Mouse (Mus musculus): ENCODE results near the gene Smim5. TPM values are rescaled to one million over a fixed set of nuclear protein-coding genes. Genes with fewer than 3 reads are reported as not detected.
A peak's percentile ranks its signal among the peaks of the same experiment; 100 is the strongest.
"Not testable (repeated sequence)": the region's sequence is repeated elsewhere in the genome, so short reads cannot be mapped to it uniquely, and the experiment has no call there.

Smim5 gene
- 52.1 and 56.3 TPM in 2 replicates for polyA plus RNA-seq (2015; fragmentation: Nextera tagmentation; extraction: Ambion mirVana)

DNA sequence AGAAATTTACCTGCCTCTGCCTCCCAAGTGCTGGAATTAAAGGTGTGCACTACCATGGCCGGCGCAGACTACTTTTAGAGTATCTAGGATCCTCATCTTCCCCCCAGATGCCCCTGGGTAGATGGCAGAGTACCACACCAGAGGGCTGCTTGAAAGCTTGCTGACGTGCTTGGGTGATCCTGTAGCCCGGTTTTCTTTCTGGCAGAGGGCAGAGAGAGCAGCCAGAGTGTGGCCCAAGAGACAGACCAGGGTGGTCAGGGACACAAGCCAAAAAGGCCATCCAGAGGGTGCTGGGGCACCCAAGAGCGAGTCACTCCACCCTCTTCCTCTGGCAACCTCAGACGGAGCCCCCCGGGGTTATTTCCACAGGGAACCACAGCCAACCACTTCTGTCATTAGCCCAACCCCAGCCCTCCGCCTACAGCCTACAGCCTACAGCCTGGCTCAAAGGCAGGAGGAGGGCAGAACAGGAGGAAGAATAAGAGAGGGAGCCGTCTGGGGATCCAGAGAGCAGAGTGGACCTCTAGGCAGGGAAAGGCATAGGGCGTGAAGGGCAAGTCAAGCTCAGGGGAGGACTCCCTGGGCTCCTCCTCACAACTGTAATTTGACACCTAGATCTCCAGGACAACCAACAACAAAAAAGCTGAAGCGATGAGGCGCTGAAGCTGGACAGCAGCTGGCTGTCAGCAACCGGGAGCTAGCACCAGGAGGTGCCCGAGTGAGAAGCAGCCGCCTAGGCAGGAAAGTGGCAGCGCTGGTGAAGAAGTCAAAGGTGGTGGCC is at the start of gene Smim5:
Gene Smim5 (plus strand): TSS at position 481 of the 781 bp plus-strand sequence.
- peaks cover 66% of the 10 kb centered on the region for H3K4me1 ChIP-seq (replicated peaks)
- H3K27me3 ChIP-seq = no peaks in the 10 kb centered on the region
- peak within 1 kb of the TSS; percentile 73 for H3K4me2 ChIP-seq
- H3K9ac ChIP-seq = peak within 1 kb of the TSS; percentile 63
- H3K9me3 ChIP-seq (replicated peaks) = no peaks in the 10 kb centered on the region
- peak within 1 kb of the TSS; percentile 99 for H3K27ac ChIP-seq
- peak; percentile 56 for ATAC-seq (replicated peaks; ENCODE audit: insufficient number of reproducible peaks, insufficient read depth, low FRiP score, low read depth)
- H3K4me3 ChIP-seq = peak within 1 kb of the TSS; percentile 54
- peaks cover 4% of the 10 kb centered on the region for H3K36me3 ChIP-seq
- 21% methylated on average over 16 of the region's 16 CpGs for WGBS

DNA sequence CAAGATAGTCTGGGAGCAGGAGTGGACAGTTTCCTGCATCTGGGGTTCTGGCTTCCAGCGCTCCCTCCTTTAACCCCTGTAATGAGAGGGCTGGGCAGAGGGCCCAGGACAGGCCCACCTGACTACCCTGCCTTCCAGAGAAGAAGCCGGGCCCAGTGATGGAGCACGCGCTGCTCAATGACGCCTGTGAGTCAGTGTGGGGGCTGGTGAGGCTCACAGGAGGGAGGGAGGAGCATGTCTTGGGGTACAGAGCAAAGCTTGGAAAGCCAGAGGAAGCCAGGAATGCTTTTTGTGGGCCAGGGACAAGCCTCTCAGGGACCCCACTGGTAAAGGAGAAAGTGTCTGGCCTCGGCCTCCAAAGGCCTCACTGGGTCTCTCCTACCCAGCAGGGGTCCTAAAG is 45.1 kb upstream of the Smim5 start:
- peaks cover 23% of the 10 kb centered on the region for H3K27me3 ChIP-seq
- 86% methylated on average over 6 of the region's 6 CpGs for WGBS
- H3K9ac ChIP-seq = no peak overlapping the region
- no peak for ATAC-seq (replicated peaks; ENCODE audit: insufficient number of reproducible peaks, insufficient read depth, low FRiP score, low read depth)
- no peak overlapping the region for H3K4me3 ChIP-seq
- no peak overlapping the region for H3K4me2 ChIP-seq
- peaks cover 17% of the 10 kb centered on the region for H3K4me1 ChIP-seq (replicated peaks)
- H3K9me3 ChIP-seq (replicated peaks) = no peaks in the 10 kb centered on the region
- H3K27ac ChIP-seq = no peak overlapping the region
- H3K36me3 ChIP-seq = peaks cover 40% of the 10 kb centered on the region

GRCm38 (mm10) chr11:115857146-115857545 is 42.6 kb upstream of the Smim5 start:
- H3K27ac ChIP-seq; H3K9me3 ChIP-seq (replicated peaks); H3K9ac ChIP-seq; ATAC-seq (replicated peaks; ENCODE audit: insufficient number of reproducible peaks, insufficient read depth, low FRiP score, low read depth); H3K4me2 ChIP-seq; H3K4me3 ChIP-seq: not testable (repeated sequence)
- H3K4me1 ChIP-seq (replicated peaks) = peaks cover 22% of the 10 kb centered on the region
- H3K27me3 ChIP-seq = peaks cover 48% of the 10 kb centered on the region
- H3K36me3 ChIP-seq = peaks cover 21% of the 10 kb centered on the region; the same call in 1 of the 2 replicates
- whole genome bisulfite sequencing = 93% methylated on average over 4 of the region's 4 CpGs

DNA sequence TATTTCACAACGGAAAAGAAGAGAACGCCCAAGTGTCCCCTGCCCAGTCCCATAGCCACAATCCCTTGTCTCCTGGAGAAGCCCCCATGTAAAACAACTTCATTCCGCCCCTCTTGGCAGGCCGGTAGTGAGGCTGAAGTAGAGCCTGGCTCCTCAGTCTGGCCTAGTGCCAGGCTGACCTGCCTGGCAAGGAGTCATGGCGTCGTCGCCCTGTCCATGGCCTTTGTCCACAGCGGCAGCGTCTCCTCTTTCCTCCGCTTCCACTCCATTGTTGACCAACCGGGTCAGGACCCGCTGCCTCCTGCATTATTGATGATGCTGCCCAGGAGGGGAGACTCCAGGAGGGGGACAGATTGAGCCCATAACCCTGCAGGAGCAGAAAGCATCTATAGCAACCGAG is 41.8 kb upstream of the Smim5 start:
- no peak overlapping the region for H3K4me2 ChIP-seq
- H3K27me3 ChIP-seq = peaks cover 54% of the 10 kb centered on the region
- ATAC-seq (replicated peaks; ENCODE audit: insufficient number of reproducible peaks, insufficient read depth, low FRiP score, low read depth) = no peak
- H3K9ac ChIP-seq = no peak overlapping the region
- 0 out of 2 replicates have a peak, but pooled peaks cover 18% of the 10 kb centered on the region for H3K36me3 ChIP-seq
- peaks cover 22% of the 10 kb centered on the region for H3K4me1 ChIP-seq (replicated peaks)
- H3K4me3 ChIP-seq = no peak overlapping the region; the same call in 1 of the 2 replicates
- no peak overlapping the region for H3K27ac ChIP-seq
- H3K9me3 ChIP-seq (replicated peaks) = no peaks in the 10 kb centered on the region
- 52% methylated on average over 13 of the region's 13 CpGs for WGBS

DNA sequence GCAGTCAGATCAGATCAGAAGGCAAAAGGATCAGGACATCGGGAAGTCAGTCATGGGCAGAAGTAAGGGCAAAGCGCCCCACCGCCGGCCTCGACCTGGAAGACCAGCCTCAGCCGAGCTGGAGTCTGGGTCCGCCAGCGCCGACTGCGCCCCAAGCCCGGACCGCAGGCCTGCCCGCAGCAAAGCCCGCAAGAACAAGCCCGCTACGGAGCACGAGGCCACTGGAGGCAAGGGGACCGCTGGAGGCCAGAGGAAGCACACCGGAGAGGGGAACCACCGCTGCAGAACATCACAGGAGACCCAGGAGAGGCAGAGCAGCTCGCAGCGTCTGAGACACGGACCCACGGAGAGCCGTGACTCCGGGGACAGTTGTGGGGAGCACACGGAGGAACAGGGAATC is 41.4 kb upstream of the Smim5 start, which contains the start of gene Myo15b:
Gene Myo15b (plus strand): TSS at position 53 of the 400 bp plus-strand sequence.
- WGBS = 15% methylated on average over 27 of the region's 27 CpGs
- peak within 1 kb of the TSS; percentile 48 for H3K9ac ChIP-seq
- no peaks in the 10 kb centered on the region for H3K9me3 ChIP-seq (replicated peaks)
- 0 out of 2 replicates have a peak, but pooled peaks cover 16% of the 10 kb centered on the region for H3K36me3 ChIP-seq
- no peak within 1 kb of the TSS for H3K27ac ChIP-seq
- ATAC-seq (replicated peaks; ENCODE audit: insufficient number of reproducible peaks, insufficient read depth, low FRiP score, low read depth) = no peak
- peak within 1 kb of the TSS; percentile 52 for H3K4me3 ChIP-seq
- H3K27me3 ChIP-seq = peaks cover 56% of the 10 kb centered on the region
- H3K4me1 ChIP-seq (replicated peaks) = peaks cover 22% of the 10 kb centered on the region
- H3K4me2 ChIP-seq = peak within 1 kb of the TSS; percentile 78

- Histone ChIP-seq H3K36me3 (0 out of 2 replicates have a peak, but pooled peaks cover 8% of the 10 kb centered on the region), H3K27me3 (peaks cover 56% of the 10 kb centered on the region), H3K4me3 (peak overlapping the region; percentile 52), H3K9ac (peak overlapping the region; percentile 48), H3K27ac (no peak overlapping the region), H3K4me2 (peak overlapping the region; percentile 78), H3K9me3 (replicated peaks) (no peaks in the 10 kb centered on the region), H3K4me1 (replicated peaks) (peaks cover 22% of the 10 kb centered on the region)
- peak; percentile 88 for ATAC-seq (replicated peaks; ENCODE audit: insufficient number of reproducible peaks, insufficient read depth, low FRiP score, low read depth)
- WGBS = 2% methylated on average over 75 of the region's 75 CpGs
Observed at GRCm38 (mm10) chr11:115859143-115859945, 40.4 kb upstream of the Smim5 start.

GRCm38 (mm10) chr11:115863895-115864294 is 35.9 kb upstream of the Smim5 start:
- Histone ChIP-seq H3K9me3 (replicated peaks) (no peaks in the 10 kb centered on the region), H3K4me1 (replicated peaks) (peaks cover 11% of the 10 kb centered on the region), H3K27me3 (peaks cover 39% of the 10 kb centered on the region), H3K36me3 (no peaks in the 10 kb centered on the region), H3K9ac (no peak overlapping the region), H3K4me3 (no peak overlapping the region), H3K27ac (no peak overlapping the region), H3K4me2 (no peak overlapping the region)
- ATAC-seq (replicated peaks; ENCODE audit: insufficient number of reproducible peaks, insufficient read depth, low FRiP score, low read depth) = no peak
- WGBS = 88% methylated on average over 8 of the region's 8 CpGs

- H3K27me3 ChIP-seq = no peaks in the 10 kb centered on the region
- H3K9ac ChIP-seq = no peak overlapping the region
- H3K9me3 ChIP-seq (replicated peaks) = no peaks in the 10 kb centered on the region
- no peak overlapping the region for H3K4me2 ChIP-seq
- H3K4me1 ChIP-seq (replicated peaks) = peaks cover 11% of the 10 kb centered on the region; the same call in 1 of the 2 replicates
- no peak overlapping the region for H3K27ac ChIP-seq
- no peaks in the 10 kb centered on the region for H3K36me3 ChIP-seq
- no peak for ATAC-seq (replicated peaks; ENCODE audit: insufficient number of reproducible peaks, insufficient read depth, low FRiP score, low read depth)
- 55% methylated on average over 8 of the region's 8 CpGs for WGBS
- H3K4me3 ChIP-seq = no peak overlapping the region
Observed at GRCm38 (mm10) chr11:115869393-115869792, 30.4 kb upstream of the Smim5 start.

- no peak overlapping the region for H3K4me3 ChIP-seq
- no peak for ATAC-seq (replicated peaks; ENCODE audit: insufficient number of reproducible peaks, insufficient read depth, low FRiP score, low read depth)
- H3K36me3 ChIP-seq = no peaks in the 10 kb centered on the region
- no peak overlapping the region for H3K9ac ChIP-seq
- H3K4me1 ChIP-seq (replicated peaks) = peaks cover 17% of the 10 kb centered on the region
- H3K27me3 ChIP-seq = no peaks in the 10 kb centered on the region
- no peak overlapping the region for H3K4me2 ChIP-seq
- H3K27ac ChIP-seq = no peak overlapping the region
- WGBS = 61% methylated on average over 4 of the region's 4 CpGs
- H3K9me3 ChIP-seq (replicated peaks) = no peaks in the 10 kb centered on the region
Observed at GRCm38 (mm10) chr11:115872437-115872836, 27.3 kb upstream of the Smim5 start.

DNA sequence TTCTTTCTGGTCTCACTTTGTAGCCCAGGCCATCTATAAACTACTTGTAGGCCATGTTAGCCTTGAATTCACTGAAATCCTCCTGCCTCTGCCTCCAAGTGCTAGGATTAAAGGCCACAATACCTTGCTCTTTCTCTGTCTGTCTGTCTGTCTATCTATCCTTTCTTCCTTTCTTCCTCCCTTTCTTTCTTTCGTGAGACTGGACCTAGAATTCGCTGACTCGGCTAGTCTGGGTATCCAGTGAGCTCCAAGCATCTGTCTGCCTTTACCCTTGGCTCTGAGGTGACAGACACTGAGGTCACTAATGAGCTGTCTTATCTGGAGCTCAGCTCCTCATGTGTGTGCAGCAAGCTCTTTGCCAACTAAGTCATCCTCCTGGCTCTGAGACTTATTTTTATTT is 23.8 kb upstream of the Smim5 start:
- Histone ChIP-seq H3K4me2 (no peak overlapping the region), H3K4me3 (no peak overlapping the region), H3K27me3 (no peaks in the 10 kb centered on the region), H3K9ac (no peak overlapping the region), H3K27ac (no peak overlapping the region), H3K9me3 (replicated peaks) (no peaks in the 10 kb centered on the region), H3K4me1 (replicated peaks) (peaks cover 17% of the 10 kb centered on the region), H3K36me3 (no peaks in the 10 kb centered on the region)
- no peak for ATAC-seq (replicated peaks; ENCODE audit: insufficient number of reproducible peaks, insufficient read depth, low FRiP score, low read depth)
- 91% methylated on average over 3 of the region's 3 CpGs for WGBS

DNA sequence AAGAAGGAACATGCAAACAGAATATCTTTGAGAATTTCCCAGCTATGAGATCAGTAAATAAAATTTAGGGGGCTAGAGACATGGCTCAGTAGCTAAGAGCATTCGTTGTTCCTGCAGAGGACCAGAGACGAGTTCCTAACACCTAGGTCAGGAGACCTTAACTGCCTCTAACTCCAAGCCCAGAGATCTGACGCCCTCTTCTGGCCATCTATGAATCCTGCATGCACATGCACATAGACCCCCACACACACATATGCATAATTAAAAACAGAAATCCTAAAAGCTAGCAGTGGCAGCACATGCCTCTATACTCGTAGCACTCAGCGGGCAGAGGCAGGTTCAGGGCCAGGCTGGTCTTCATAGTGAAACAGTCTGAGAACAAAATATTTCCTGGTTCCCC is 23.3 kb upstream of the Smim5 start:
- H3K36me3 ChIP-seq = no peaks in the 10 kb centered on the region

More for the DNA sequence above, 23.3 kb upstream of the Smim5 start:
- WGBS = 84% methylated on average over 5 of the region's 5 CpGs
- Histone ChIP-seq H3K4me3 (no peak overlapping the region), H3K27me3 (peaks cover 3% of the 10 kb centered on the region; the same call in 1 of the 2 replicates), H3K9ac (no peak overlapping the region), H3K27ac (no peak overlapping the region), H3K4me2 (no peak overlapping the region), H3K4me1 (replicated peaks) (peaks cover 17% of the 10 kb centered on the region), H3K9me3 (replicated peaks) (no peaks in the 10 kb centered on the region)
- no peak for ATAC-seq (replicated peaks; ENCODE audit: insufficient number of reproducible peaks, insufficient read depth, low FRiP score, low read depth)

Measured in heart, embryonic 15.5 days (tissue).